Mouse (Mus musculus) adrenal gland, postnatal 0 days (tissue): ENCODE measurements around the gene Irgq. TPM values are rescaled to one million over a fixed set of nuclear protein-coding genes. Genes with fewer than 3 reads are reported as not detected.

Source experiments
- polyA plus RNA-seq: library from polyadenylated mRNA; unstranded; fragments of >200 nt; fragmentation: Nextera tagmentation; extraction: Ambion mirVana; gene quantifications from 2 replicates; pipeline ENCODE4 v1.2.1, GENCODE M21; 2015

The Irgq gene
- polyA plus RNA-seq, result 5.6 and 6.5 TPM in 2 replicates

DNA sequence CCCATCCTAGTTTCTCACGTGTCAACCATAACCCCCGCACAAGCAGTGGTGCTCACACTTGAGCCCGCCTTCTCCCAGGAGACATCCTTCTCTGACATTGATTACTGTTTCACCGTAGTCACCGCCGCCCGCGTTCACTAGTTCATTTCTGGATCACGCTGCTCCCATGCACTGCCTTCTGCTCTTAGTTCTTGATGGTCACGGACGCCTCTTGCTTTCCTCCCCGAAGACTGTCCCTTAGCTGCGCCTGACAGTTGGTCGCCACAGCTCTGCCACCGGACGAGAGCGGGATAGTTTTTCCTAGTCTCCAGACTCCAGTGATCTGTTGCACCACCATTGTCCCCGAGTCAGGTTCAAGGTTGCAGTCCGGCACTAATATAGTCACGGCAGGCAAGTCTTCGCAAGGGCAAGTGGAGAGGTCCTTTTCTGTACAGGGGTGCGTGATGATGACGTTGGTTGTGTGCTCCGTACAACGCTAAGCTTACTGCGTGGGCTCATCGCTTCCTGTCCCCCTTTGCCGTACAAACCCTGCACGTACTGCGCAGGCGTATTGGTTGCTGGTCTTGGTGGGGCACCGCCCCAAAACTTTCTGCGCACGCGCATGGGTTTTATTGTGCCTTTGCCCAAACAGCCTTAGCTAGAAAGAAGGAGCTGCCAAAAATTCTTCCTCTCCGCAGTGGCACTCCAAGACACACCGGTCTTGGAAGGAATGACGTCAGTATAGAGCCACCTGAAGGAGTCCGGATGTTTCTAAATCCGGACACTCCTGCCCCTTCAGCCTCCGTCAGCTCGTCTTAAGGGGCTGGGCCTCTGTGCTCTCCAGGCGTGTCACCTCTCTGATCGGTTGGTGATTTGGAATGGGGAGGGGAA is at the start of gene Irgq:
Irgq (plus strand) TSS at position 628 of the 870 bp plus-strand sequence.

DNA sequence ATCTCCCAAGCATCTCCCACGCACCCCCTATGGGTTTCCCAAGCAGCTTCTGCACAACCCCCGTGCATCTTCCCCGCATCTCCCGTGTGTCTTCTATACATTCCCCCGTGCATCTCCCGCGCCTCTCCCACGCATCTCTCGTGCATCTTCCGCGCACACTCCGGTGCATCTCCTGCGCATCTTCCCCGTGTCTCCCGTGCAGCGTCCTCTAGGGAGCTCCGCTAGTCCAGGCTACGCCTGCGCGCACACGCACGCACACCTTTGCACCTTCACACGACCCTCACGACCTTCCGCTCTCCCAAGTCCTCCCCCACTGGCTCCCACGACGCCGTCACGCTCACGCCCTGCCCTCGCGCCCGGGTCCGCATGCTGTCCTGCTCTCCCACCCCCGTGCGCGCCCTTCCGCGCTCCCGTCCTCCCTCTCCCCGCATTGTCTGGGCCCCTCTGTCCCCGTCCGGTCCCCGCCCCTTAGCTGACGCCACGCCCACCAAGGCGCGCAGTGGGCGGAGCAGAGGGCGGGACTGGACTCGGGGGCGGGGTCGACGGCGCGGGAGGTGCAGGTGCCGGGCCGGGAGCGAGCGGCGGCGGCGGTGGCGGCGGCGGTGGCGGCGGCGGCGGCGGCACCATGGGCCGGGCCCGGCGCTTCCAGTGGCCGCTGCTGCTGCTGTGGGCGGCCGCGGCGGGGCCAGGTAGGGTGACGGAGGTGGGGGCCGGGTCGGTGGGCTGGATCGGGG is 48.8 kb upstream of the Irgq start, which contains the start of gene Cadm4:
Cadm4 (plus strand) TSS at position 550 of the 734 bp plus-strand sequence.

DNA sequence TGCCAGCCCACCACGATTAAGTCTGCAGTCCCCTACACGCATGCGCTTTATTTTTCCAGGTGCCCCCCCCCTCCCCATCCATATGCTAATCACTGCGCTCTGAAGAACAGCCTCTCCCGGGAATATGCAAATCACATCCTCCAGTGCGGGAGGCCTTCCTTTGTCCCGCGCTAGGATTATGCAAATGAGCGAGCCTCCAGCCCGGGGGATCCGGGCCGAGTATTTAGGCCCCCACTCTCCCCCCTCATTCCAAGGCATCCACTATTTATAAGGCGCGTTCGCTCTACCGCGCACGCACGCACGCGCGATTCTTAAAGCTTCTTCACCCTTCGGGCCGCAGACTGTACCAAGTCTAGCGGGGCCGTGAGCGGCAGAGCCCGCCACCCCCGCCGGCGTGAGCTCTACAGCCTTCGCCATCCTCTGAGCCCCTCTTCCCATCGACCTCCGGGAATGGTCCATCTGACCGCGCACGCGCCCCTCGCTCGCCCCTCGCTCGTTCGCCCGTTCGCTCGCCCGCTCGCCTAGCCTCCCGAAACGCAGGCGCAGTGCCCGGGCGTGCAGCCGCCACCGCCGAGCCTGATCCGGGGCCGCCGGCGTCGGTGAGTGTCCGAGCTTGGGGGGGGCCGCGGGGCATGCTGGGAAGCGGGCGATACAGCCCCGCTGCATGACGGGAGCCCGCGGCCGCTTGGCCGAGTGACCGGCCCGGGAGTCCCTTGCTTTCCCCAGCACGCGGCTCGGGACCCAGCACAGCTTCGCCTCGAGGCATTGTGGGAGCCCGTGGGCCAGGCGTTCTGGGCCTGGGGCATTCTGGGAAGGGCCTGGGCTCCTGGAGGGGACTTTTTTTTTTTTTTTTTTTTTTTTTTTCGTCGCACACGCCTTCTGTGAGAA is 23.4 kb upstream of the Irgq start, which contains the start of gene Zfp428:
Zfp428 (plus strand) TSS at position 169 of the 888 bp plus-strand sequence.

GRCm38 (mm10) chr7:24512355-24512754 is 18.1 kb upstream of the Irgq start, which contains the start of gene AC161166.1:
AC161166.1 (minus strand) TSS chr7:24512455.

GRCm38 (mm10) chr7:24546068-24546614 is 15.7 kb downstream of the Irgq start, which contains the start of the genes Pinlyp and Xrcc1:
Pinlyp (minus strand) TSS chr7:24546118.
Xrcc1 (plus strand) TSS chr7:24546289.

DNA sequence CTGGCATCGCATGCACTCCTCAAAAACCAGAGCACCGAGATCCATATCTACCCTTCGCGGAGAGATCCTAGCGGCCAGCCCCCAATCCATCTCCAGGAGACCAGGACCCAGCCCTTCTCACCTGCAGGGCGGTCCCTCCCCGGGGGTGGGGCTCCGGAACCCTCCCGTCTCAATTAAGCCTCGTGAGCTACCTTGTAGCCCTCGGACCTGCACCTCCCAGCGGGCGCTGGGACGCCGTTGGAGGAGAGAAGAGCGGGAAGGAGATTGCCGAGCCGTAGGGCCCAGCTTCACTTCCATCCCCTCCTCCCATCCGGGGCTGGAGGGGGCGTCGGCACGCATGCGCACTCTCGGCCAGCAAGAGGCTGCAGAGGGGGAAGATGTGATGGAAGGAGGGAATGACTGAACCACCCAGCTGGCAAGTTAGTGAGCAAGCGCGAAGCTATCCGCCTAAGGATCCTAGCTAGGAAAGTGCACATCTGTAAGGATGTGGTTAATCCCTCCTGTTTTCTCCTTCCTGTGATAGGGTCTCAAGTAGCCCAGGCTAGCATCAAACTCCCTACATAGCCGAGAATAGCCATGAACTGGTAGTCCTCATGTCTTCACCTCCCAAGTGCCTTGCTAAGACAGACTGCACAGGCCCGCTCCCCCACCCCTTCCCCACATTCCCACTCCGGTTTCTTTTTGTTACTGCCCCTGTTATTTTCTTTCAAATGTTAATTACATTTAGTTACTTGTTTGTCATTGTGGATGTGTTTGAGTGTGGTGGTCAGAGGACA is 57.0 kb downstream of the Irgq start, which contains the start of the genes Ethe1 and Zfp575:
Ethe1 (plus strand) TSS at position 214 of the 776 bp plus-strand sequence.
Zfp575 (minus strand) TSS at position 312 of the 776 bp plus-strand sequence.

Other genes starting within 250 kb of the Irgq start
- gene Zfp61, start 229.5 kb upstream of the Irgq start, polyA plus RNA-seq, result 12.2 and 18.2 TPM in 2 replicates
- 6.7 and 7.9 TPM in 2 replicates for gene Zfp94, start 214.0 kb upstream of the Irgq start, polyA plus RNA-seq
- 0.14 TPM in 1 of 2 replicates, not detected in the other for gene Tescl, start 196.8 kb upstream of the Irgq start, polyA plus RNA-seq
- gene Lypd5, start 181.5 kb upstream of the Irgq start, polyA plus RNA-seq, result 0.14 TPM in 1 of 2 replicates, not detected in the other
- 3.2 and 7.2 TPM in 2 replicates for gene Kcnn4, start 160.4 kb upstream of the Irgq start, polyA plus RNA-seq
- gene Smg9, start 131.1 kb upstream of the Irgq start, polyA plus RNA-seq, result 11.1 and 18.4 TPM in 2 replicates
- gene Irgc1, start 78.4 kb upstream of the Irgq start, polyA plus RNA-seq, result not detected in 2 replicates
- 9.6 and 13.0 TPM in 2 replicates for gene Plaur, start 68.2 kb upstream of the Irgq start, polyA plus RNA-seq
- gene Cadm4, start 48.7 kb upstream of the Irgq start, polyA plus RNA-seq, result 5.0 and 8.1 TPM in 2 replicates
- 24.2 and 36.0 TPM in 2 replicates for gene Zfp428, start 23.7 kb upstream of the Irgq start, polyA plus RNA-seq
- gene AC161166.1, start 18.2 kb upstream of the Irgq start, polyA plus RNA-seq, result 0.11 TPM in 1 of 2 replicates, not detected in the other
- 0.28 and 0.41 TPM in 2 replicates for gene Pinlyp, start 15.4 kb downstream of the Irgq start, polyA plus RNA-seq
- 35.5 and 44.2 TPM in 2 replicates for gene Xrcc1, start 15.6 kb downstream of the Irgq start, polyA plus RNA-seq
- 20.5 and 25.9 TPM in 2 replicates for gene Ethe1, start 56.9 kb downstream of the Irgq start, polyA plus RNA-seq
- 2.8 and 5.6 TPM in 2 replicates for gene Zfp575, start 57.0 kb downstream of the Irgq start, polyA plus RNA-seq
- gene Phldb3, start 80.1 kb downstream of the Irgq start, polyA plus RNA-seq, result 0.30 and 0.36 TPM in 2 replicates
- gene Lypd3, start 105.9 kb downstream of the Irgq start, polyA plus RNA-seq, result 1.6 and 2.0 TPM in 2 replicates
- not detected in 2 replicates for gene Tex101, start 146.0 kb downstream of the Irgq start, polyA plus RNA-seq
- not detected in 2 replicates for gene BC049730, start 178.6 kb downstream of the Irgq start, polyA plus RNA-seq
- gene Gm4763, start 196.2 kb downstream of the Irgq start, polyA plus RNA-seq, result not detected in 2 replicates
- gene Cd177, start 229.6 kb downstream of the Irgq start, polyA plus RNA-seq, result 0.63 and 0.84 TPM in 2 replicates
- 0.36 and 0.82 TPM in 2 replicates for gene Ceacam10, start 246.5 kb downstream of the Irgq start, polyA plus RNA-seq